Mouse (Mus musculus) heart, postnatal 0 days (tissue): ENCODE data around the gene Rsad2.

Source experiments
- CTCF ChIP-seq: IDR thresholded peaks from 2 replicates; pipeline ENCODE4 v1.5.1; 2016; ENCODE audit warnings: antibody characterized with exemption, control low read depth, low read depth
- EP300 ChIP-seq: IDR thresholded peaks from 2 replicates; pipeline ENCODE4 v1.6.1; 2016; ENCODE audit warnings: antibody characterized with exemption, low read depth

DNA sequence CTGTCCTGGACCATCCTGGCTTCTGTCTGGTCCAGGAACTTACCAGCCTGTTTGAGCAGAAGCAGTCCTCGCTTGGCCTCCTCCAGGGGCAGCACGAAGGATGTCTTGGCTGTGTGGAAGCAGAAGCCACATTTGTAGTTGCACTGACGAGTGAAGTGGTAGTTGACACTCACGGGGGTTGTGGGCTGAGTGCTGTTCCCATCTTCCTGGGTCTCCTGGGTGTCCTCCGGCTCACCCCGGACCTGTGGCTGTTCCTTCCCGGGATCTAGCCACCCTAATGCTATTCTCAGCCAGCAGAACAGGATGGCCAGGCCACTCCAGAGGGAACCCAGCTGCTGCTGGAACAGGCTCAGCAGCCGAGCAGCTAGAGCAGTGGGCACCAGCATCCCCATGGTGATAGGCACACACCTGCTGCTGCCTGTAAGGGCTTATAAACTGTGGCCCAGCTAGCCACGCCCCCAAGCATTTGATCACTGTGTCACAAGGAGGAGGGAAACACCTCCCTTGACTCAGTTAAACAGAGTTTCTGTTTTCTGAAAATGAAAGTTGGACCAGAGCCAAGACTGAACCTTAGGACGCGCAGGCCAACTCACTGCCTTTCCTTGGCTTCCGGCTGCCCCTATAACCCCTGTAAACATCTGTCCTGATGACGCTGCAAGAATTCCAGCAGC is at the start of gene Rsad2:
- no peak for TF ChIP-seq CTCF
- TF ChIP-seq EP300 = no peak
